Mouse (Mus musculus): ENCODE measurements around the gene Lmf2. TPM values are rescaled to one million over a fixed set of nuclear protein-coding genes. Genes with fewer than 3 reads are reported as not detected.

Gene Lmf2
- total RNA-seq, 2 experiments from 2014 or later: 18.8 to 19.8 TPM

DNA sequence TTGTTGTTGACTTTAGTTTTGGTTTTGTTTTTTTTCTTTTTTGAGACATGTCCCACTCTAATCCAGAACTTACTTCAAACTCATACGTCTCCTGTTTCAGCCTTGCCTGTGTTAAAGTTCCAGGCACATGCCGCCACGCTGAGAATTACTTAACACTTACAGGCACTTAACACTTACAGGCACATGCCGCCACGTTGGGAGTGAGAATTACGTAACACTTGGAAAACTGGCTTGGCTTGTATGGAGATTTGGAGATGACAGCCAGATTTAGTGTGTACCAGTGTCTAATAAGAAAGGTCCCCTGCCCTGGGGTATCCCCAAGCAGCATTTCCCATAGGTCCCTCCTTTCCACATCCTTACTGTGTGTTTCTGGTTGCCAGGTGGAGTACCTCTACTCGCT lies 7.6 kb upstream of the Lmf2 start:
- TF ChIP-seq CTCF (IDR thresholded peaks at IDR 0.05): no peak
- H3K27ac ChIP-seq: no peak overlapping the region
- intact Hi-C loops (cut with DNase I): no loop called here
- H3K4me3 ChIP-seq: no peak overlapping the region
- no peak for DNase-seq (ENCODE audit: extremely low spot score in 1 of 2, low spot score in 2 of 2)

DNA sequence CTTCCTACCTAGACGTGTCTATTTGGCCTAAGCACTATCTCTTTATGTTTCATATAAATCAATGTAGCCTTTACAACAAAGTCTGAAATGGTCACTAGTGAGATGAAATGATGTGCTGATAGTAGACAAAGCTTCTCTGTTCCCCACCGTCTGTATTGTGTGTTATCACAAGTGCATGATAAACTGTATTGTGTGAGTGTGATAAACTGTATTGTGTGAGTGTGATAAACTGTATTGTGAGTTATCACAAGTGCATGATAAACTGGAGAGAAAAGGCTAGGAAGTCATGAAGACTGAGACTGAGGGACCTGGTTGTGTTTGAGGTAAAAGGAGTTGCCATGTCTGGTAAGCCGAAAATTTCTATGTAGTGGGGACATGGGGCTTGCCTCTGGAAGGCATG lies 3.3 kb upstream of the Lmf2 start:
- intact Hi-C loops (cut with DNase I): no loop called here
- no peak for TF ChIP-seq CTCF (IDR thresholded peaks at IDR 0.05)
- no peak for DNase-seq (ENCODE audit: extremely low spot score in 1 of 2, low spot score in 2 of 2)
- Histone ChIP-seq H3K4me3 (no peak overlapping the region), H3K27ac (no peak overlapping the region)

DNA sequence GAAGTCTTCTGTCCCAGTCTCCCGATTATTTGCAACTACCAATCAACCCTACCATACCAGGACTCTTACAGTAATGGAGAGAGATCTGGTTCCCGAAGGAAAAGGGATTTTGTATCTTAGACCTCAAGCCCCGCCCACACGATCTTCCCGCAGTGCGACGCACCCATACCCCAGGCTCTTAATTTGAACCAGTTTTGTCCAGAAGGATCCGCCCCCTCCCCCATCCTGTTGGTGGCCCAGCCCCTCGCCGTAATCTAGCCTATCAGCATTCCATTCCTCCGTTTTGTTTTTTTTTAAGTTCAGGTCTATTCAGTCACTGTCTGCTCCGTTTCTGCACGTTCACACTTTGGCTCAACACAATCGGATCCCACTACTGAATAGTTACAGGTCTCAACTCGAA lies 913 bp upstream of the Lmf2 start:
- Histone ChIP-seq H3K4me3 (peak overlapping the region; percentile 87), H3K27ac (peak overlapping the region; percentile 82)
- intact Hi-C loops (cut with DNase I): loop anchor here (2.0 kb wide), 1 partner anchor 16 kb away; the partner anchor contains the start of gene Sco2
- DNase-seq (ENCODE audit: extremely low spot score in 1 of 2, low spot score in 2 of 2): peak in 1 of 2 experiments; percentile 40
- TF ChIP-seq CTCF (IDR thresholded peaks at IDR 0.05): no peak

DNA sequence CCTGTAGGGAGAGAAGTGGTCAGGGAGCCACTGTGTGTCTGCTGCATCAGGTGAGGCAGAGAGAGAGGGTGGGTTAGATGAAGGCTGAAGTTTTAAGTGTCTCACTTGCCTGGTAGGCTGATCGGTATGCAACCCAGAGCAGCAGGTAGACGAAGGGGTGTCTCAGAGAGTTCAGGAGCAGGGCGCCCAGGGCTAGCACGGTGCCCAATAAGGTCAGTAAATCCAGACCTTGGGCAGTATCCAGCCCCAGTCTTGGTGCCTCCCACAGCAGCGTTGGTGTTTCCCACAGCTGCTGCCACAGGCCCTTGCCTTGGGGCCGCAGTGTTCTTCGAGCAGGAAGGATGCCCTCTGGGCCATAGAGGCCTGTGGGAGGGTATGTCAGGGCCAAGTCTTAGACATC lies 1.0 kb downstream of the Lmf2 start:
- no peak for TF ChIP-seq CTCF (IDR thresholded peaks at IDR 0.05)
- no peak for DNase-seq (ENCODE audit: extremely low spot score in 1 of 2, low spot score in 2 of 2)
- H3K4me3 ChIP-seq: peak overlapping the region; percentile 87
- intact Hi-C loops (cut with DNase I): loop anchor here (2.0 kb wide), 1 partner anchor 40 kb away; the partner anchor contains the start of gene Sbf1
- H3K27ac ChIP-seq: no peak overlapping the region

DNA sequence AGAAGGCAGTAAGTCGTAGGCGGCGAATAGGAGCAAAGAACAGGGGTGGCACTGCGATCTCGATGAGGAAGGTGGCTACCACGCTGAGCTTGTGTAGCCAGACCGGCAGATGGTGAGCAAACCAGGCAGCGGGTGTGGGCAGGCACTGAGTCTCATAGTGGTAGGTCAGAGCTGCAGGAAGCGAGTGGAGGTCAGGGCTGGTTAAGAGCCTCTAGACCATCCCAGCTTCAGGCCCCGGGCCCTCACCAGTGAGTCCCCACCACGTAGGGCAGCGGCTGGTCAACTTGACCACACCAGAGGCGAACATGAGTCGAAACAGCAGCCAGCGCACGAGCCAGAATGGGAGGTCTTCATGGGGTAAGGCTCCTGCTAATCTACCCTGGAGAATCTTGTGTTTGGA lies 1.6 kb downstream of the Lmf2 start:
- no peak overlapping the region for H3K4me3 ChIP-seq
- no peak for DNase-seq (ENCODE audit: extremely low spot score in 1 of 2, low spot score in 2 of 2)
- intact Hi-C loops (cut with DNase I): loop anchor here (2.0 kb wide), 1 partner anchor 39 kb away; the partner anchor contains the start of gene Sbf1
- H3K27ac ChIP-seq: no peak overlapping the region
- TF ChIP-seq CTCF (IDR thresholded peaks at IDR 0.05): no peak

DNA sequence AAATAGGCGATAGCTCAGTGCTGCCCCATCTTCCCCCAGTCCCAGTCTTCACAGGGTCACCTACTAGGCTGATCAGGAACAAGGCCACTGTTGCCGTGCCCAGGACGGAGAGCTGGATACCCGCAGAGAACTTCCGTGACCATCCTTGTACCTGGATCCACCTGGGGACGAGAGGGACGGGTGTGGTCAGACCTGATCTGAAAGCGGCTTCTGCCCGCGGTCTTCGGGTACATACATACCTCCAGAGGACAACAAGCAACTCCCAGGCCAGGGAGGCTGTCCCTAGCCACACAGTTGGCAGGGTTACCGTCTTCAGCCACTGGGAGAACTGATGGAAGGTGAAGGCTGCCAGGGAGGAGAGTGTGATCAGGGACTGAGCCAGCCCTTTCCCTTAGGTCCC lies 2.7 kb downstream of the Lmf2 start:
- no peak overlapping the region for H3K4me3 ChIP-seq
- no peak for TF ChIP-seq CTCF (IDR thresholded peaks at IDR 0.05)
- H3K27ac ChIP-seq: no peak overlapping the region
- no peak for DNase-seq (ENCODE audit: extremely low spot score in 1 of 2, low spot score in 2 of 2)
- intact Hi-C loops (cut with DNase I): no loop called here

DNA sequence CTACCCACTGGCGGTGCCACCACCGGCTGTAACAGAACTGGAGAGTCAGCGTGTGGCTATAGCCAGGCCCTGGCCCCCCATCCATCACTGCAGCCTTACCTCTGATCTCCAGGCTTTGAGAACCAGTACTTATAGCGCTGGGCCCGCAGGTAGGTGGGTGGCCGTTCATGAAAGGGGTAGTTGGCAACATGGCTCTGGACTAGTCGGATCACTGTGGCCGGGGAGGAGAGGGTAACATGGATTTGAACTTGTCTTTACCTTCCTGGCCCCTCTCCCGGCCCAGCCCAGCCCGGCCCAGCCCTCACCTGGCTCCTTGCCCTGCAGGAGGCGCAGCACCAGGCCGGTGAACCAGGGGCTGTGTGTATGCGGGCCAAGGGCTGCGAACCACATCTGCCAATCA lies 3.4 kb downstream of the Lmf2 start:
- Histone ChIP-seq H3K4me3 (no peak overlapping the region), H3K27ac (no peak overlapping the region)
- no peak for TF ChIP-seq CTCF (IDR thresholded peaks at IDR 0.05)
- no peak for DNase-seq (ENCODE audit: extremely low spot score in 1 of 2, low spot score in 2 of 2)
- intact Hi-C loops (cut with DNase I): no loop called here

DNA sequence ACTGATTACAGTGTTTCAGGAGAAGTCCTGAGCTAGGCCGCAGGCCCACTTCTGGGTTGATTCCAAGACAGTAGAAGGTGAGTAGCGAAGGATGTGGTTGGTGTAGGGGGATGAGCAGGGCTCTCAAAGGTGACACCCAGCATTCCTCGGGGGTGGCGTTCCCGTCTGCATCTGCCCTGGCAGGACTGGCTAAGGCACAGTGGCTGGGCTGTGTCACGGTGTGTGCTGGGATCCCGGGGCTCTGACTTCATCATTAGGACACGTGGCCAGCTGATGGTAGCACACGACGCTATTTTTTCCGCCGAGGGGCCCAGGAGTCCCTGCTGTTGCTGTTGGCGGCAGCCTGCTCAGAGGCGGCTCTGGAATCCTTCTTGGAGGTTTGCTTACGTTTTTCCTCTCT lies 4.2 kb downstream of the Lmf2 start:
- intact Hi-C loops (cut with DNase I): no loop called here
- TF ChIP-seq CTCF (IDR thresholded peaks at IDR 0.05): no peak
- no peak for DNase-seq (ENCODE audit: extremely low spot score in 1 of 2, low spot score in 2 of 2)
- H3K4me3 ChIP-seq: no peak overlapping the region
- no peak overlapping the region for H3K27ac ChIP-seq

DNA sequence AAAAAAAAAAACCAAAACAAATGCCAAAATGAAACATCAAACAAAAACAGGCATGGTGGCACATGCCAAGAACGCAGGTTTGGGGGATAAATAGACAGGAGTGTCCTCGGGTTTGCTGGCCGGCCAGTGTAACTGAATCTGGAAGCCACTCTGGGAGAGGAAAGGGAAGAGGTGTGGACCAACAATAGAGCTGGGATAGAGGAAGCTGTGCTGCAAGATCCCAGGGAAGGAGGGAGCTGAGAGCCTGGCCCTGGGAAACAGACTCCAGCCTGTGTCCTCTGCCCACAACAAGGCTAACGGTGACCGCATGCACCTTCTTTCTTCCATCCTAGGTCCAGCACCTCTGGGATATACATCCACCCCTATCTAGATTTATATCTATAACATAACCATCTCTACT lies 5.0 kb downstream of the Lmf2 start:
- no peak for DNase-seq (ENCODE audit: extremely low spot score in 1 of 2, low spot score in 2 of 2)
- TF ChIP-seq CTCF (IDR thresholded peaks at IDR 0.05): no peak
- intact Hi-C loops (cut with DNase I): no loop called here
- no peak overlapping the region for H3K4me3 ChIP-seq
- no peak overlapping the region for H3K27ac ChIP-seq

DNA sequence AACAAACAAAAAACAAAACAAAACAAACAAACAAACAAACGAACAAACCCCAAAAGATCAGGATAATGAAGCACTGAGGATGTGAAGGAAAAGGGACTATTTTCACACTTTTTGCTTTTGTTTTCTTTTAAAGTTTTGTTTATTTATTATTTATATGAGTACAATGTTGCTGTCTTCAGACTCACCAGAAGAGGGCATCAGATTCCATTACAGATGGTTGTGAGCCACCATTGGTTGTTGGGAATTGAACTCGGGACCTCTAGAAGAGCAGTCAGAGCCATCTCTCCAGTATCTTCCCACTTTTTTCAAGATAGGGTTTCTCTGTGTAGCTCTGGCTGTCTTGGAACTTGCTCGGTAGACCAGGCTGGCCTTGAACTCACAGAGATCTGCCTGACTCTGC lies 12.1 kb downstream of the Lmf2 start:
- Histone ChIP-seq H3K4me3 (no peak overlapping the region), H3K27ac (no peak overlapping the region)
- peak; percentile 41 for TF ChIP-seq CTCF (IDR thresholded peaks at IDR 0.05)
- intact Hi-C loops (cut with DNase I): no loop called here
- no peak for DNase-seq (ENCODE audit: extremely low spot score in 1 of 2, low spot score in 2 of 2)

DNA sequence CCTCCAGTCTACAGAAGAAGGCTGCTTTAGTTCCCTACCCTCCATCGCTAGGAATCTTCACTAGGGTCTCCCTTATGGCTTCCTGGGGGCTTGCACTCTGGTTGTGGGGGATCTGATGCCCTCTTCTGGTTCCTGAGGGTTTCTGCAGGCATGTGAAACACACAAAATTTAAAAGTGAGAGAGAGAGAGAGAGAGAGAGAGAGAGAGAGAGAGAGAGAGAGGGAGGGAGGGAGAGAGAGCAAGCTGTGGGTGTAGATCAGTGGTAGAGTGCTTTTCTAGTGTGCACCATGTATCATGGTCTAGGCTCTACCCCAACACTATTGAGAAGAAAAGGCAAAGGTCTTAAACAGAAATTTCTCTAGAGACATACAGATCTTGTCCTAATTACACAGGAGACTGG lies 13.8 kb downstream of the Lmf2 start:
- TF ChIP-seq CTCF (IDR thresholded peaks at IDR 0.05): no peak; the same call in 1 of the 2 replicates
- Histone ChIP-seq H3K27ac (no peak overlapping the region), H3K4me3 (no peak overlapping the region)
- intact Hi-C loops (cut with DNase I): no loop called here
- DNase-seq (ENCODE audit: extremely low spot score in 1 of 2, low spot score in 2 of 2): no peak

DNA sequence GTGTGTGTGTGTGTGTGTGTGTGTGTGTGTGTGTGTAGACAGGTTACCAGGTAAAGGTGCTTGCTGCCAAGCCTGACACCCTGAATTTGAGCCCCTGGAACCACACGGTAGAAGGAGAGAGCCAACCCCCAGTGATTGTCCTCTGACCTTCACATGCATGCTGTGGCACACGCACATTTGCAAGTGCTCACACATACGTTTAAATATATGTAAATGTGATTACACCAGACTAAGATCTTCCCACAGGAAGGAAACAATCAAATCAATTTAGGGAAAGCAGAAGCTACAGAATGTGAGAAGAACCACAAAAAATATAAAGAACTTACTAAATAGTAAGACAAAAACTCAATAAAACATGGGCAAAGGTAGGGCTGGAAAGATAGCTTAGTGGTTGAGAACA lies 15.3 kb downstream of the Lmf2 start:
- intact Hi-C loops (cut with DNase I): no loop called here
- no peak overlapping the region for H3K27ac ChIP-seq
- no peak for TF ChIP-seq CTCF (IDR thresholded peaks at IDR 0.05)
- H3K4me3 ChIP-seq: no peak overlapping the region
- DNase-seq (ENCODE audit: extremely low spot score in 1 of 2, low spot score in 2 of 2): no peak

DNA sequence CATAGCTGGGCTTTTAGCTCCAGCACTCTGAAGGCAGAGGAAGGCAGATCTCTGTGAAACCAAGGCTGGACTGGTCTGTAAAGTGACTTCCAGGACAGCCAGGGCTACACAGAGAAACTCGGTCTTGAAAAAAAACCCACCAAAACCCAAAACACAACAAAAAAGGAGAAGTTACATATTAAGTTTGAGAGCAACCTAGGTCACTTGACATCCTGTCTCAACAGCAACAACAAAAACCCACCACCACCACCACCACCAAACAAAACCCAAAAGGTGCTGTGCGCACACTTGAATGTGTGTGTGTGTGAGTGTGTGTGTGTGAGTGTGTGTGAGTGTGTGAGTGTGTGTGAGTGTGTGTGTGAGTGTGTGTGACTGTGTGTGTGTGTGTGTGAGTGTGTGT lies 15.8 kb downstream of the Lmf2 start:
- no peak for TF ChIP-seq CTCF (IDR thresholded peaks at IDR 0.05)
- intact Hi-C loops (cut with DNase I): no loop called here
- no peak for DNase-seq (ENCODE audit: extremely low spot score in 1 of 2, low spot score in 2 of 2)
- no peak overlapping the region for H3K4me3 ChIP-seq
- H3K27ac ChIP-seq: no peak overlapping the region

DNA sequence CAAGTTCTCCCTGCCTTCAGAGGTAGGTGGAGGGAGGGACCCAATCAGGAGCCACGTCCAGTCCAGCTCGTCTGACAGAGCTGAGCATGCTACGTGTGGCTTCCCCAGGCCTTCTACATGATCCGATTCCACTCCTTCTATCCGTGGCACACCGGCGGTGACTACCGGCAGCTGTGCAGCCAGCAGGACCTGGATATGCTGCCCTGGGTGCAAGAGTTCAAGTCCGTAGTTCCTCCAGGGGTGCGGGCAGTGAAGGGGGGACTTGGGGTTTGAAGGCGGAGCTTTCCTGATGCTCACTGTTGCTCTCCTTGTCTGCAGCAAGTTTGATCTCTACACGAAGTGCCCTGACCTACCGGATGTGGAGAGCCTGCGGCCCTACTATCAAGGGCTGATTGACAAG lies 19.0 kb downstream of the Lmf2 start:
- no peak overlapping the region for H3K27ac ChIP-seq
- H3K4me3 ChIP-seq: no peak overlapping the region
- no peak for DNase-seq (ENCODE audit: extremely low spot score in 1 of 2, low spot score in 2 of 2)
- TF ChIP-seq CTCF (IDR thresholded peaks at IDR 0.05): no peak
- intact Hi-C loops (cut with DNase I): no loop called here
